In genomic region chr3:56789155-56789554, GRCm38 (mm10) we compare ENCODE assay signal across 8 mouse cellular contexts.
DNase-seq lines count a peak whose midpoint lies in the region.

No protein-coding gene starts in this region.

- intact Hi-C loops in heart, postnatal 14 days (cut with DNase I), result no loop called here

- peak; percentile 12 to 42 for DNase-seq in heart, postnatal 14 days
- no peak for DNase-seq in heart, adult 11 months
- peak; percentile 20 for DNase-seq in ovary, postnatal 36 days (ENCODE audit: low spot score)
- DNase-seq in ovary, adult 18-20 months (ENCODE audit: low spot score), result no peak
- peak; percentile 5 for DNase-seq in fibroblast of lung, adult 2 months (ENCODE audit: low read depth)
- DNase-seq in retina, postnatal 1 day, result peak; percentile 12
- DNase-seq in urinary bladder, postnatal 10 days (ENCODE audit: low spot score), result no peak
- no peak for DNase-seq in T-cell, adult 2 months (ENCODE audit: low spot score)

Comparison
In these comparisons a context has a peak if more than half of its experiments do, and no peak if none do; other contexts are left out.
1. DNase-seq: peak in heart, postnatal 14 days (2 of 2), ovary, postnatal 36 days (single experiment), fibroblast of lung, adult 2 months (single experiment) and retina, postnatal 1 day (single experiment); none in heart, adult 11 months (single experiment), ovary, adult 18-20 months (single experiment), urinary bladder, postnatal 10 days (single experiment) and T-cell, adult 2 months (single experiment).